Mouse (Mus musculus): Measurements from ENCODE around the gene Mgat4b. TPM values are rescaled to one million over a fixed set of nuclear protein-coding genes. Genes with fewer than 3 reads are reported as not detected.

Gene Mgat4b
- total and polyA plus RNA-seq, 2 experiments from 2014 or later = 74.6 to 108 TPM

- Histone ChIP-seq H3K27me3 (ENCODE audit: insufficient read depth, low read length) (no peaks in the 10 kb centered on the region), H3K4me3 (ENCODE audit: low read length) (peak overlapping the region; percentile 49), H3K36me3 (ENCODE audit: insufficient read depth, low read length) (peaks cover 37% of the 10 kb centered on the region), H3K9ac (replicated peaks; ENCODE audit: low read length) (peak overlapping the region; percentile 45), H3K9me3 (ENCODE audit: low read length) (no peaks in the 10 kb centered on the region), H3K4me2 (ENCODE audit: low read depth, low read length) (peak overlapping the region; percentile 77), H3K27ac (peak overlapping the region; percentile 7; the same call in 1 of the 2 replicates), H3K4me1 (ENCODE audit: insufficient read depth, low read length) (peaks cover 4% of the 10 kb centered on the region; the same call in 1 of the 2 replicates)
- peak; percentile 58 for TF ChIP-seq CTCF (IDR thresholded peaks at IDR 0.05; ENCODE audit: low read depth)
- ATAC-seq (peak; percentile 89), DNase-seq (ENCODE audit: low spot score) (peak; percentile 94)
- under 1% methylated on average over 22 of the region's 27 CpGs for WGBS
Measured at GRCm38 (mm10) chr11:50236540-50236936, 25.8 kb downstream of the Mgat4b start.

GRCm38 (mm10) chr11:50236937-50237835 is 26.5 kb downstream of the Mgat4b start:
- WGBS = 2% methylated on average over 64 of the region's 66 CpGs
- H3K9me3 ChIP-seq (ENCODE audit: low read length) = no peaks in the 10 kb centered on the region
- no peak for TF ChIP-seq CTCF (IDR thresholded peaks at IDR 0.05; ENCODE audit: low read depth)

GRCm38 (mm10) chr11:50238324-50238723 is 27.6 kb downstream of the Mgat4b start, which contains the start of gene Ltc4s:
TSS of gene Ltc4s (minus strand) at chr11:50238616.
- ATAC-seq (no peak), DNase-seq (ENCODE audit: low spot score) (no peak)
- Histone ChIP-seq H3K4me2 (ENCODE audit: low read depth, low read length) (peak within 1 kb of the TSS; percentile 77), H3K9me3 (ENCODE audit: low read length) (no peaks in the 10 kb centered on the region), H3K27ac (no peak within 1 kb of the TSS), H3K4me1 (ENCODE audit: insufficient read depth, low read length) (peaks cover 4% of the 10 kb centered on the region; the same call in 1 of the 2 replicates), H3K36me3 (ENCODE audit: insufficient read depth, low read length) (peaks cover 23% of the 10 kb centered on the region), H3K9ac (replicated peaks; ENCODE audit: low read length) (peak within 1 kb of the TSS; percentile 45; the same call in 1 of the 2 replicates), H3K4me3 (ENCODE audit: low read length) (peak within 1 kb of the TSS; percentile 49), H3K27me3 (ENCODE audit: insufficient read depth, low read length) (no peaks in the 10 kb centered on the region)
- WGBS = 52% methylated on average over 10 of the region's 10 CpGs
- TF ChIP-seq CTCF (IDR thresholded peaks at IDR 0.05; ENCODE audit: low read depth) = no peak

More at GRCm38 (mm10) chr11:50236937-50237835, 26.5 kb downstream of the Mgat4b start:
- no peak overlapping the region for H3K27ac ChIP-seq
- H3K36me3 ChIP-seq (ENCODE audit: insufficient read depth, low read length) = peaks cover 35% of the 10 kb centered on the region
- H3K4me3 ChIP-seq (ENCODE audit: low read length) = peak overlapping the region; percentile 49
- H3K27me3 ChIP-seq (ENCODE audit: insufficient read depth, low read length) = no peaks in the 10 kb centered on the region
- no peak; the same call in 1 of the 2 replicates for ATAC-seq
- peak overlapping the region; percentile 77 for H3K4me2 ChIP-seq (ENCODE audit: low read depth, low read length)
- H3K4me1 ChIP-seq (ENCODE audit: insufficient read depth, low read length) = peaks cover 4% of the 10 kb centered on the region; the same call in 1 of the 2 replicates
- H3K9ac ChIP-seq (replicated peaks; ENCODE audit: low read length) = peak overlapping the region; percentile 45
- DNase-seq (ENCODE audit: low spot score) = no peak

GRCm38 (mm10) chr11:50238821-50239791 is 28.4 kb downstream of the Mgat4b start:
- H3K4me1 ChIP-seq (ENCODE audit: insufficient read depth, low read length) = peaks cover 4% of the 10 kb centered on the region; the same call in 1 of the 2 replicates
- H3K36me3 ChIP-seq (ENCODE audit: insufficient read depth, low read length) = peaks cover 16% of the 10 kb centered on the region; the same call in 1 of the 2 replicates
- no peak overlapping the region for H3K9ac ChIP-seq (replicated peaks; ENCODE audit: low read length)
- WGBS = 91% methylated on average over 9 of the region's 9 CpGs
- no peaks in the 10 kb centered on the region for H3K9me3 ChIP-seq (ENCODE audit: low read length)
- no peak overlapping the region for H3K27ac ChIP-seq
- H3K27me3 ChIP-seq (ENCODE audit: insufficient read depth, low read length) = no peaks in the 10 kb centered on the region
- no peak overlapping the region for H3K4me2 ChIP-seq (ENCODE audit: low read depth, low read length)
- ATAC-seq = no peak
- no peak for TF ChIP-seq CTCF (IDR thresholded peaks at IDR 0.05; ENCODE audit: low read depth)
- H3K4me3 ChIP-seq (ENCODE audit: low read length) = no peak overlapping the region
- no peak for DNase-seq (ENCODE audit: low spot score)

GRCm38 (mm10) chr11:50240235-50240911 is 29.7 kb downstream of the Mgat4b start:
- no peak overlapping the region for H3K9ac ChIP-seq (replicated peaks; ENCODE audit: low read length)
- H3K27me3 ChIP-seq (ENCODE audit: insufficient read depth, low read length) = no peaks in the 10 kb centered on the region
- H3K36me3 ChIP-seq (ENCODE audit: insufficient read depth, low read length) = peaks cover 3% of the 10 kb centered on the region; the same call in 1 of the 2 replicates
- no peak overlapping the region for H3K4me3 ChIP-seq (ENCODE audit: low read length)
- DNase-seq (ENCODE audit: low spot score) = no peak
- no peak overlapping the region for H3K27ac ChIP-seq
- H3K4me2 ChIP-seq (ENCODE audit: low read depth, low read length) = no peak overlapping the region
- no peaks in the 10 kb centered on the region for H3K9me3 ChIP-seq (ENCODE audit: low read length)
- H3K4me1 ChIP-seq (ENCODE audit: insufficient read depth, low read length) = peaks cover 4% of the 10 kb centered on the region; the same call in 1 of the 2 replicates
- no peak for ATAC-seq
- no peak for TF ChIP-seq CTCF (IDR thresholded peaks at IDR 0.05; ENCODE audit: low read depth)
- 92% methylated on average over 7 of the region's 7 CpGs for WGBS

- no peaks in the 10 kb centered on the region for H3K27me3 ChIP-seq (ENCODE audit: insufficient read depth, low read length)
- no peak for ATAC-seq
- 81% methylated on average over 6 of the region's 6 CpGs for WGBS
- no peak overlapping the region for H3K27ac ChIP-seq
- no peaks in the 10 kb centered on the region for H3K4me1 ChIP-seq (ENCODE audit: insufficient read depth, low read length)
- no peaks in the 10 kb centered on the region for H3K9me3 ChIP-seq (ENCODE audit: low read length)
- no peak for TF ChIP-seq CTCF (IDR thresholded peaks at IDR 0.05; ENCODE audit: low read depth)
- DNase-seq (ENCODE audit: low spot score) = no peak
- no peak overlapping the region for H3K9ac ChIP-seq (replicated peaks; ENCODE audit: low read length)
- no peaks in the 10 kb centered on the region for H3K36me3 ChIP-seq (ENCODE audit: insufficient read depth, low read length)
- H3K4me3 ChIP-seq (ENCODE audit: low read length) = no peak overlapping the region
- no peak overlapping the region for H3K4me2 ChIP-seq (ENCODE audit: low read depth, low read length)
Measured at GRCm38 (mm10) chr11:50243926-50244325, 33.2 kb downstream of the Mgat4b start.
